In the genomic region with DNA sequence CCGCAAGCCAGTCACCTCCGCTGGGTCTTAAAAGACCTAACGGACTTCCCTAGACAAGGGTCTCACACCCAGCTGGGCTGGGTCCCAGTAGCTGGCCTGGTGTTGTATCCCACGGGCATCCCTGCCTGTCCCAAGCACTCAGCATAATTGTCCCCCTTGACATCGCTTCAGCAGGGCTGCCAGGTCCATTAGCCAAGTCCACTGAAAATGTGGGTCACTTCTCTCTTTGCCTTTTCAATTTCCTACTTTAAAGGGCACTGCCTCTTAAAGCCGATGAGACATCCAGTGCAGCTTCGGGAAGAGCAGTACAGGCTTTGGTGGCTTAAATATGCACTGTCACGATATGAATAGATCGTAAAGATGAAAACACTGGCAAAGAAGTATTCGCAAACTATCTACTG, we compare ENCODE assay signal across 9 mouse cellular contexts. TPM values are rescaled to one million over a fixed set of nuclear protein-coding genes. Genes with fewer than 3 reads are reported as not detected.
DNase-seq lines count a peak whose midpoint lies in the region; ATAC-seq and TF ChIP-seq lines count a peak whose summit lies in the region.
"Had no signal": no experiment of that assay in that cellular context is flagged by ENCODE, and none has a peak within 500 bp of the region (broad histone marks: within the 10 kb centered on the region; RNA-seq: fewer than 3 reads in every experiment).

No protein-coding gene starts in this region.

- H3K27me3 ChIP-seq in thymus, adult 2 months (ENCODE audit: control insufficient read depth, insufficient read depth, low read length), result no peaks in the 10 kb centered on the region
- no peaks in the 10 kb centered on the region for H3K27me3 ChIP-seq in intestine, embryonic 16.5 days (replicated peaks; ENCODE audit: control insufficient read depth, insufficient read depth, low read length)

- H3K9ac ChIP-seq in intestine, embryonic 16.5 days (ENCODE audit: low read depth, low read length), result 0 out of 2 replicates have a peak overlapping the region, but pooled peaks have one; percentile 4

- H3K27ac ChIP-seq in thymus, adult 2 months (ENCODE audit: control insufficient read depth, insufficient read depth, low read length), result no peak overlapping the region
- no peak overlapping the region for H3K27ac ChIP-seq in intestine, embryonic 16.5 days (ENCODE audit: low read length)

- intact Hi-C loops in gastrocnemius, postnatal 14 days (cut with DNase I; ENCODE audit: low total_unique reads), result no loop called here

- H3K4me1 ChIP-seq in thymus, adult 2 months (replicated peaks; ENCODE audit: control insufficient read depth, insufficient read depth, low read length), result no peaks in the 10 kb centered on the region
- H3K4me1 ChIP-seq in intestine, embryonic 16.5 days (ENCODE audit: control insufficient read depth, insufficient read depth, low read length), result peaks cover 8% of the 10 kb centered on the region; the same call in 1 of the 2 replicates

- no peaks in the 10 kb centered on the region for H3K36me3 ChIP-seq in thymus, adult 2 months (ENCODE audit: control insufficient read depth, insufficient read depth, low read length)
- no peaks in the 10 kb centered on the region for H3K36me3 ChIP-seq in intestine, embryonic 16.5 days (ENCODE audit: control insufficient read depth, insufficient read depth, low read length)

- peak; percentile 5; the same call in 1 of the 2 replicates for TF ChIP-seq CTCF in thymus, adult 2 months (IDR thresholded peaks at IDR 0.05; ENCODE audit: borderline replicate concordance, control insufficient read depth, extremely low read depth, insufficient read depth, low read length, poor library complexity)

- no peaks in the 10 kb centered on the region for H3K9me3 ChIP-seq in intestine, embryonic 16.5 days (ENCODE audit: control insufficient read depth, low read length)

- 76% methylated on average over 10 of the region's 10 CpGs for WGBS in thymus, adult 2 months
- 64% methylated on average over 10 of the region's 10 CpGs for WGBS in intestine, embryonic 16.5 days

- peak; percentile 22 for DNase-seq in gastrocnemius, postnatal 14 days
- no peak for DNase-seq in gastrocnemius, postnatal 25 days
- no peak for DNase-seq in thymus, adult 2 months
- DNase-seq in thymus, postnatal 4 days, result no peak
- no peak for DNase-seq in spleen, postnatal 4 days (ENCODE audit: low spot score in 2 of 2)
- DNase-seq in testis, postnatal 10 days (ENCODE audit: low spot score), result no peak

- no peak for ATAC-seq in intestine, embryonic 16.5 days
- ATAC-seq in CD4-positive, CD25-positive, alpha-beta regulatory T cell, adult 4 months, result no peak

- H3K4me3 ChIP-seq in thymus, adult 2 months (ENCODE audit: control insufficient read depth, insufficient read depth, low read length), result no peak overlapping the region
- H3K4me3 ChIP-seq in intestine, embryonic 16.5 days (ENCODE audit: low read length), result no peak overlapping the region
- H3K4me3 ChIP-seq: myocyte had no signal

- no peak overlapping the region for H3K4me2 ChIP-seq in intestine, embryonic 16.5 days (ENCODE audit: low read depth, low read length)

- no peak for TF ChIP-seq POLR2A in thymus, adult 2 months (IDR thresholded peaks at IDR 0.05; ENCODE audit: control insufficient read depth, extremely low read depth, insufficient read depth, low read length, poor library complexity)

RNA-seq across cellular contexts. Expression of gene Pde9a, which starts 7.6 kb away (rescaled TPM):
- 1 to 10 TPM; 4.5 to 6.5 TPM for total RNA-seq in gastrocnemius, postnatal 14 days (2021)
- total RNA-seq in gastrocnemius, postnatal 25 days (2021), result 1 to 10 TPM; 2.4 to 2.8 TPM
- polyA plus RNA-seq in thymus, adult 2 months (2012; rRNA removed), result 4.6 and 4.9 TPM in 2 replicates
- polyA plus RNA-seq in intestine, embryonic 16.5 days (2015; fragmentation: Nextera tagmentation; extraction: Ambion mirVana), result 62.5 and 65.2 TPM in 2 replicates
- not detected for polyA plus RNA-seq in CD4-positive, CD25-positive, alpha-beta regulatory T cell, adult 4 months (2017; shearing (Covaris generic))

Comparison
In these comparisons a context has a peak if more than half of its experiments do, and no peak if none do; other contexts are left out.
1. RNA of gene Pde9a, which starts 7.6 kb away (polyA plus RNA-seq): 62.5 to 65.2 TPM in intestine, embryonic 16.5 days; 4.6 to 4.9 TPM in thymus, adult 2 months and not detected in CD4-positive, CD25-positive, alpha-beta regulatory T cell, adult 4 months; every median in the first group is over 10 times any median in the second.